Mouse (Mus musculus) stomach, embryonic 16.5 days (tissue): ENCODE measurements around the gene Doxl2. TPM values are rescaled to one million over a fixed set of nuclear protein-coding genes. Genes with fewer than 3 reads are reported as not detected.
"Not testable (repeated sequence)": the region's sequence is repeated elsewhere in the genome, so short reads cannot be mapped to it uniquely, and the experiment has no call there.

Experiments used
- ATAC-seq: fragments of 200-750 bp; cut with Nextera tagmentation; 2 replicates; pipeline ENCODE4 v1.8.0; 2017; ENCODE audit warnings: moderate number of reproducible peaks, moderate TSS enrichment; ENCODE audit not compliant: insufficient read depth, low FRiP score
- H3K27ac ChIP-seq: fragments of 300-500 bp; sonication (generic); 2 replicates; pipeline ENCODE4 v1.5.1; 2014; ENCODE audit warnings: low read length
- H3K27me3 ChIP-seq: fragments of 300-500 bp; sonication (generic); 2 replicates; pipeline ENCODE4 v1.6.1; 2014; ENCODE audit warnings: low read length, control low read depth, mixed read lengths; ENCODE audit not compliant: control insufficient read depth, insufficient read depth
- H3K36me3 ChIP-seq: fragments of 300-500 bp; sonication (generic); 2 replicates; pipeline ENCODE4 v1.6.1; 2014; ENCODE audit warnings: low read length; ENCODE audit not compliant: control insufficient read depth, insufficient read depth
- H3K4me1 ChIP-seq: fragments of 300-500 bp; sonication (generic); 2 replicates; pipeline ENCODE4 v1.6.1; 2014; ENCODE audit warnings: low read length, control low read depth, mixed read lengths; ENCODE audit not compliant: control insufficient read depth, insufficient read depth
- H3K4me2 ChIP-seq: fragments of 300-500 bp; sonication (generic); 2 replicates; pipeline ENCODE4 v1.6.1; 2014; ENCODE audit warnings: low read depth, low read length, mixed read lengths
- H3K4me3 ChIP-seq: fragments of 300-500 bp; sonication (generic); replicated peaks from 2 replicates; pipeline ENCODE4 v1.5.1; 2014; ENCODE audit warnings: mild to moderate bottlenecking, low read length
- H3K9ac ChIP-seq: fragments of 300-500 bp; sonication (generic); 2 replicates; pipeline ENCODE4 v1.6.1; 2014; ENCODE audit warnings: low read length
- H3K9me3 ChIP-seq: fragments of 300-500 bp; sonication (generic); replicated peaks from 2 replicates; pipeline ENCODE4 v1.6.1; 2016; ENCODE audit warnings: low read length, control low read depth; ENCODE audit not compliant: control insufficient read depth
- WGBS: fragments of 180-500 bp; shearing (Covaris S2); extraction: QIAGEN DNeasy Blood & Tissue Kit; methylation state at CpG from one replicate; pipeline ENCODE4 v1.1.7; 2014; 5-methylcytosine and 5-hydroxymethylcytosine counted together
- polyA plus RNA-seq: library from polyadenylated mRNA; unstranded; fragments of >200 nt; fragmentation: Nextera tagmentation; extraction: Ambion mirVana; gene quantifications from 2 replicates; pipeline ENCODE4 v1.2.1, GENCODE M21; 2015

The Doxl2 gene
- polyA plus RNA-seq, 1 experiment from 2014 or later, result not detected

- 24% methylated on average over 7 of the region's 7 CpGs for WGBS
- not testable (repeated sequence) for H3K4me3 ChIP-seq, H3K27me3 ChIP-seq, H3K36me3 ChIP-seq, H3K4me1 ChIP-seq, H3K9me3 ChIP-seq, H3K9ac ChIP-seq, H3K4me2 ChIP-seq, H3K27ac ChIP-seq, ATAC-seq
Measured at GRCm38 (mm10) chr6:48959151-48959550, 15.6 kb upstream of the Doxl2 start.

GRCm38 (mm10) chr6:48966696-48967095 lies 8.1 kb upstream of the Doxl2 start:
- H3K9me3 ChIP-seq, H3K4me2 ChIP-seq, ATAC-seq, H3K4me3 ChIP-seq, H3K4me1 ChIP-seq, H3K9ac ChIP-seq, H3K27ac ChIP-seq, H3K27me3 ChIP-seq, H3K36me3 ChIP-seq: not testable (repeated sequence)
- 82% methylated on average over 5 of the region's 5 CpGs for WGBS

GRCm38 (mm10) chr6:48967868-48968267 lies 6.9 kb upstream of the Doxl2 start:
- no peaks in the 10 kb centered on the region for H3K9me3 ChIP-seq
- no peak overlapping the region for H3K27ac ChIP-seq
- H3K36me3 ChIP-seq, result no peaks in the 10 kb centered on the region
- ATAC-seq, result no peak
- no peak overlapping the region for H3K4me3 ChIP-seq
- no peaks in the 10 kb centered on the region for H3K27me3 ChIP-seq
- no peaks in the 10 kb centered on the region for H3K4me1 ChIP-seq
- H3K4me2 ChIP-seq, result no peak overlapping the region
- H3K9ac ChIP-seq, result no peak overlapping the region

GRCm38 (mm10) chr6:48979616-48980015 lies 4.9 kb downstream of the Doxl2 start:
- no peak for ATAC-seq

GRCm38 (mm10) chr6:48982305-48982704 lies 7.5 kb downstream of the Doxl2 start:
- Histone ChIP-seq H3K4me2 (no peak overlapping the region), H3K4me1 (no peaks in the 10 kb centered on the region), H3K9ac (no peak overlapping the region), H3K9me3 (no peaks in the 10 kb centered on the region), H3K36me3 (no peaks in the 10 kb centered on the region), H3K27me3 (no peaks in the 10 kb centered on the region), H3K27ac (no peak overlapping the region), H3K4me3 (no peak overlapping the region)
- ATAC-seq, result no peak
- WGBS, result 58% methylated on average over 3 of the region's 3 CpGs

More at GRCm38 (mm10) chr6:48979616-48980015, 4.9 kb downstream of the Doxl2 start:
- Histone ChIP-seq H3K4me2 (no peak overlapping the region), H3K27ac (no peak overlapping the region), H3K27me3 (no peaks in the 10 kb centered on the region), H3K4me1 (no peaks in the 10 kb centered on the region), H3K9me3 (no peaks in the 10 kb centered on the region), H3K9ac (no peak overlapping the region), H3K36me3 (no peaks in the 10 kb centered on the region), H3K4me3 (no peak overlapping the region)
- WGBS, result 63% methylated on average over 1 of the region's 1 CpGs

GRCm38 (mm10) chr6:48986444-48986990 lies 11.8 kb downstream of the Doxl2 start, which contains the start of gene Svs1:
Gene Svs1 (plus strand): TSS chr6:48986861.
- H3K36me3 ChIP-seq, result no peaks in the 10 kb centered on the region
- WGBS, result 35% methylated on average over 7 of the region's 7 CpGs
- H3K27ac ChIP-seq, result no peak within 1 kb of the TSS
- H3K4me2 ChIP-seq, result no peak within 1 kb of the TSS
- H3K9me3 ChIP-seq, result no peaks in the 10 kb centered on the region
- no peak within 1 kb of the TSS for H3K9ac ChIP-seq
- H3K4me3 ChIP-seq, result no peak within 1 kb of the TSS
- no peak for ATAC-seq
- H3K27me3 ChIP-seq, result no peaks in the 10 kb centered on the region
- no peaks in the 10 kb centered on the region for H3K4me1 ChIP-seq

GRCm38 (mm10) chr6:48989971-48990370 lies 15.2 kb downstream of the Doxl2 start:
- H3K27ac ChIP-seq, result no peak overlapping the region
- no peaks in the 10 kb centered on the region for H3K36me3 ChIP-seq
- H3K9me3 ChIP-seq, result no peaks in the 10 kb centered on the region
- no peak overlapping the region for H3K4me2 ChIP-seq
- H3K4me1 ChIP-seq, result no peaks in the 10 kb centered on the region
- WGBS, result 91% methylated on average over 5 of the region's 5 CpGs
- no peak overlapping the region for H3K9ac ChIP-seq
- ATAC-seq, result no peak
- H3K27me3 ChIP-seq, result no peaks in the 10 kb centered on the region
- H3K4me3 ChIP-seq, result no peak overlapping the region

- WGBS, result 76% methylated on average over 4 of the region's 4 CpGs
- Histone ChIP-seq H3K27me3 (no peaks in the 10 kb centered on the region), H3K4me2 (no peak overlapping the region), H3K4me1 (no peaks in the 10 kb centered on the region), H3K36me3 (no peaks in the 10 kb centered on the region), H3K27ac (no peak overlapping the region), H3K9me3 (no peaks in the 10 kb centered on the region), H3K4me3 (no peak overlapping the region), H3K9ac (no peak overlapping the region)
- no peak for ATAC-seq
Measured at GRCm38 (mm10) chr6:48991991-48992390, 17.2 kb downstream of the Doxl2 start.

- ATAC-seq, result no peak
Measured at GRCm38 (mm10) chr6:48998186-48998585, 23.4 kb downstream of the Doxl2 start.

GRCm38 (mm10) chr6:48998796-48999195 lies 24.0 kb downstream of the Doxl2 start:
- WGBS, result 81% methylated on average over 4 of the region's 4 CpGs
- Histone ChIP-seq H3K9me3 (no peaks in the 10 kb centered on the region), H3K4me1 (no peaks in the 10 kb centered on the region), H3K27ac (no peak overlapping the region), H3K9ac (no peak overlapping the region), H3K27me3 (no peaks in the 10 kb centered on the region), H3K36me3 (no peaks in the 10 kb centered on the region), H3K4me3 (no peak overlapping the region), H3K4me2 (no peak overlapping the region)
- no peak for ATAC-seq

More at GRCm38 (mm10) chr6:48998186-48998585, 23.4 kb downstream of the Doxl2 start:
- Histone ChIP-seq H3K4me1 (no peaks in the 10 kb centered on the region), H3K9ac (no peak overlapping the region), H3K9me3 (no peaks in the 10 kb centered on the region), H3K27me3 (no peaks in the 10 kb centered on the region), H3K27ac (no peak overlapping the region), H3K4me3 (no peak overlapping the region), H3K4me2 (no peak overlapping the region), H3K36me3 (no peaks in the 10 kb centered on the region)
- WGBS, result 47% methylated on average over 6 of the region's 6 CpGs
